Mouse (Mus musculus) forebrain, embryonic 14.5 days (tissue): ENCODE measurements at regions not wholly inside any gene's neighbourhood (a gene's known extent, or its start where the extent isn't known, plus 50 kb on each side); places are given as distances from the start of the nearest gene placed in this dataset.

Source experiments
- ATAC-seq: fragments of 200-750 bp; cut with Nextera tagmentation; 2 replicates; pipeline ENCODE4 v1.8.0; 2017; ENCODE audit warnings: mild to moderate bottlenecking, moderate library complexity
- DNase-seq: peaks from one replicate; pipeline ENCODE4 v3.0.0-alpha.2; 2015; ENCODE audit warnings: low spot score
- H3K27ac ChIP-seq: fragments of 300-500 bp; sonication (generic); 2 replicates; pipeline ENCODE4 v1.5.1; 2014; ENCODE audit warnings: low read depth, mild to moderate bottlenecking, control low read depth, low read length, moderate library complexity
- H3K27me3 ChIP-seq: fragments of 300-500 bp; sonication (generic); replicated peaks from 2 replicates; pipeline ENCODE4 v1.6.1; 2014; ENCODE audit warnings: low read length, control low read depth, mixed read lengths; ENCODE audit not compliant: control insufficient read depth, insufficient read depth
- H3K36me3 ChIP-seq: fragments of 300-500 bp; sonication (generic); 2 replicates; pipeline ENCODE4 v1.6.1; 2014; ENCODE audit warnings: low read length, control low read depth; ENCODE audit not compliant: control insufficient read depth, insufficient read depth
- H3K4me1 ChIP-seq: fragments of 300-500 bp; sonication (generic); 2 replicates; pipeline ENCODE4 v1.6.1; 2014; ENCODE audit warnings: antibody characterized with exemption, low read length, control low read depth; ENCODE audit not compliant: control insufficient read depth, insufficient read depth
- H3K4me2 ChIP-seq: fragments of 300-500 bp; sonication (generic); 2 replicates; pipeline ENCODE4 v1.6.1; 2014; ENCODE audit warnings: mild to moderate bottlenecking, control low read depth, low read length
- H3K4me3 ChIP-seq: fragments of 300-500 bp; sonication (generic); 2 replicates; pipeline ENCODE4 v1.5.1; 2014; ENCODE audit warnings: low read depth, low read length, control low read depth
- H3K9ac ChIP-seq: fragments of 300-500 bp; sonication (generic); 2 replicates; pipeline ENCODE4 v1.6.1; 2014; ENCODE audit warnings: mild to moderate bottlenecking, low read length, control low read depth, moderate library complexity
- H3K9me3 ChIP-seq: fragments of 300-500 bp; sonication (generic); replicated peaks from 2 replicates; pipeline ENCODE4 v1.6.1; 2016; ENCODE audit warnings: low read length, control low read depth, mixed read lengths; ENCODE audit not compliant: control insufficient read depth
- WGBS: fragments of 180-500 bp; shearing (Covaris S2); extraction: QIAGEN DNeasy Blood & Tissue Kit; methylation state at CpG from one replicate; pipeline ENCODE4 v1.1.7; 2014; 5-methylcytosine and 5-hydroxymethylcytosine counted together

- no peak for ATAC-seq
- no peak for DNase-seq
These were observed 1222.2 kb upstream of the A1bg start for GRCm38 (mm10) chr15:62144776-62145564.

GRCm38 (mm10) chr15:62139859-62140258, 1217.0 kb upstream of the A1bg start:
- 69% methylated on average over 4 of the region's 4 CpGs for WGBS
- Histone ChIP-seq H3K27ac (no peak overlapping the region), H3K9me3 (no peaks in the 10 kb centered on the region), H3K4me3 (no peak overlapping the region), H3K4me2 (no peak overlapping the region), H3K36me3 (no peaks in the 10 kb centered on the region), H3K4me1 (0 out of 2 replicates have a peak, but pooled peaks cover 3% of the 10 kb centered on the region), H3K27me3 (no peaks in the 10 kb centered on the region), H3K9ac (no peak overlapping the region)
- DNase-seq (no peak), ATAC-seq (no peak)

More at GRCm38 (mm10) chr15:62144776-62145564, 1222.2 kb upstream of the A1bg start:
- no peak overlapping the region for H3K4me3 ChIP-seq
- H3K4me1 ChIP-seq = peaks cover 6% of the 10 kb centered on the region
- H3K4me2 ChIP-seq = no peak overlapping the region
- H3K36me3 ChIP-seq = no peaks in the 10 kb centered on the region
- H3K27ac ChIP-seq = no peak overlapping the region
- H3K9me3 ChIP-seq = no peaks in the 10 kb centered on the region
- 91% methylated on average over 10 of the region's 10 CpGs for WGBS
- H3K9ac ChIP-seq = no peak overlapping the region
- H3K27me3 ChIP-seq = no peaks in the 10 kb centered on the region

- Histone ChIP-seq H3K27me3 (no peaks in the 10 kb centered on the region), H3K36me3 (no peaks in the 10 kb centered on the region), H3K9ac (no peak overlapping the region), H3K9me3 (no peaks in the 10 kb centered on the region), H3K4me1 (0 out of 2 replicates have a peak, but pooled peaks cover 3% of the 10 kb centered on the region), H3K4me2 (no peak overlapping the region), H3K4me3 (no peak overlapping the region), H3K27ac (no peak overlapping the region)
- DNase-seq (no peak), ATAC-seq (no peak)
- WGBS = 70% methylated on average over 5 of the region's 5 CpGs
These were observed 1216.4 kb upstream of the A1bg start for GRCm38 (mm10) chr15:62139192-62139591.

GRCm38 (mm10) chr15:62138701-62139100, 1215.9 kb upstream of the A1bg start:
- WGBS = 90% methylated on average over 6 of the region's 6 CpGs
- ATAC-seq (no peak), DNase-seq (no peak)
- Histone ChIP-seq H3K27ac (no peak overlapping the region), H3K36me3 (no peaks in the 10 kb centered on the region), H3K4me2 (no peak overlapping the region), H3K9ac (no peak overlapping the region), H3K4me3 (no peak overlapping the region), H3K9me3 (no peaks in the 10 kb centered on the region), H3K4me1 (0 out of 2 replicates have a peak, but pooled peaks cover 3% of the 10 kb centered on the region), H3K27me3 (no peaks in the 10 kb centered on the region)

- ATAC-seq (peak; percentile 42; the same call in 1 of the 2 replicates), DNase-seq (peak; percentile 64)
- WGBS = 55% methylated on average over 14 of the region's 14 CpGs
- Histone ChIP-seq H3K36me3 (no peaks in the 10 kb centered on the region), H3K27me3 (no peaks in the 10 kb centered on the region), H3K4me1 (0 out of 2 replicates have a peak, but pooled peaks cover 3% of the 10 kb centered on the region), H3K9ac (no peak overlapping the region), H3K4me3 (no peak overlapping the region), H3K27ac (no peak overlapping the region), H3K9me3 (no peaks in the 10 kb centered on the region), H3K4me2 (no peak overlapping the region)
These were observed 1214.3 kb upstream of the A1bg start for GRCm38 (mm10) chr15:62136932-62137594.

- 85% methylated on average over 8 of the region's 8 CpGs for WGBS
- ATAC-seq = no peak
These were observed 1212.0 kb upstream of the A1bg start for GRCm38 (mm10) chr15:62134835-62135234.

GRCm38 (mm10) chr15:62134308-62134707, 1211.5 kb upstream of the A1bg start:
- ATAC-seq (no peak), DNase-seq (no peak)
- H3K9ac ChIP-seq = no peak overlapping the region
- no peak overlapping the region for H3K27ac ChIP-seq
- no peaks in the 10 kb centered on the region for H3K27me3 ChIP-seq
- no peaks in the 10 kb centered on the region for H3K9me3 ChIP-seq
- 95% methylated on average over 4 of the region's 4 CpGs for WGBS
- H3K4me2 ChIP-seq = no peak overlapping the region
- no peaks in the 10 kb centered on the region for H3K36me3 ChIP-seq
- H3K4me1 ChIP-seq = 0 out of 2 replicates have a peak, but pooled peaks cover 3% of the 10 kb centered on the region
- no peak overlapping the region for H3K4me3 ChIP-seq

More at GRCm38 (mm10) chr15:62134835-62135234, 1212.0 kb upstream of the A1bg start:
- H3K9me3 ChIP-seq = no peaks in the 10 kb centered on the region
- no peak overlapping the region for H3K4me3 ChIP-seq
- no peak overlapping the region for H3K27ac ChIP-seq
- DNase-seq = no peak
- no peak overlapping the region for H3K9ac ChIP-seq
- H3K4me1 ChIP-seq = 0 out of 2 replicates have a peak, but pooled peaks cover 3% of the 10 kb centered on the region
- no peaks in the 10 kb centered on the region for H3K36me3 ChIP-seq
- H3K4me2 ChIP-seq = no peak overlapping the region
- H3K27me3 ChIP-seq = no peaks in the 10 kb centered on the region

GRCm38 (mm10) chr15:62132895-62133294, 1210.1 kb upstream of the A1bg start:
- H3K9me3 ChIP-seq = no peaks in the 10 kb centered on the region
- no peaks in the 10 kb centered on the region for H3K27me3 ChIP-seq
- DNase-seq (no peak), ATAC-seq (no peak)
- H3K9ac ChIP-seq = no peak overlapping the region
- WGBS = 90% methylated on average over 2 of the region's 2 CpGs
- 0 out of 2 replicates have a peak, but pooled peaks cover 3% of the 10 kb centered on the region for H3K4me1 ChIP-seq
- H3K4me2 ChIP-seq = no peak overlapping the region
- no peaks in the 10 kb centered on the region for H3K36me3 ChIP-seq
- no peak overlapping the region for H3K27ac ChIP-seq
- H3K4me3 ChIP-seq = no peak overlapping the region

GRCm38 (mm10) chr15:62131686-62132085, 1208.9 kb upstream of the A1bg start:
- Histone ChIP-seq H3K4me2 (no peak overlapping the region), H3K9me3 (no peaks in the 10 kb centered on the region), H3K27me3 (no peaks in the 10 kb centered on the region), H3K4me1 (no peaks in the 10 kb centered on the region), H3K27ac (no peak overlapping the region), H3K36me3 (no peaks in the 10 kb centered on the region), H3K9ac (no peak overlapping the region), H3K4me3 (no peak overlapping the region)
- no peak for ATAC-seq
- no peak for DNase-seq
- WGBS = 28% methylated on average over 3 of the region's 3 CpGs
